Mouse (Mus musculus) gastrocnemius, postnatal 4 days (tissue): ENCODE results near the gene Gabpb2. TPM values are rescaled to one million over a fixed set of nuclear protein-coding genes. Genes with fewer than 3 reads are reported as not detected.
"Not testable (repeated sequence)": the region's sequence is repeated elsewhere in the genome, so short reads cannot be mapped to it uniquely, and the experiment has no call there.

Source experiments
- DNase-seq, 2 experiments: peaks; one replicate each; pipeline ENCODE4 v3.0.0; 2021 to 2022; ENCODE audit warnings: low spot score in 2 of 2, mixed read lengths in 2 of 2
- total RNA-seq, 2 experiments: library from RNA; stranded (reverse); gene quantifications; 2 replicates each; pipeline ENCODE4 v1.2.3; 2021

The Gabpb2 gene
- total RNA-seq, 2 experiments from 2014 or later: 18.0 to 18.8 TPM

DNA sequence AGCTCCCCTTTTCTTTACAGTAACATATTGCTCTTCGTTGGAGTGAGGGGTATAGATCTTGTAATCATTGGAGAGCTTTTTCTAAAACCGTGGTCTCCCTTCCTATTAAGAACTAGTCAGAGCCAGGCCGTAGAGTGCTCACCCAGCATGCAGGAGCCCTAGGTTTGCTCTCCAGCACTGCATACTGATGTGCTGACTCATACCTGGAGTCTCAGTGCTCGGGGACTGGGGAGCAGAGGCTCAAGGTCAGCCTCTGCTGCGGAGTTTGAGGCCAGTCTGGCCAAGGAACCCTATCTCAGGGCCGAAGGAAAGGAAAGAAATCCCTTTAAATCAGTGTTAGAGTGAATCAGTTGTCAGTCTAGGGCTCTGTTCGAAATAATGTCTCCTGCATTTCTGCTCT is 15.1 kb upstream of the Gabpb2 start:
- no peak for DNase-seq

- no peak for DNase-seq
Measured at GRCm38 (mm10) chr3:95231298-95232221, 13.8 kb upstream of the Gabpb2 start, which contains the start of gene Mllt11. Mllt11 (minus strand) TSS chr3:95232171.

DNA sequence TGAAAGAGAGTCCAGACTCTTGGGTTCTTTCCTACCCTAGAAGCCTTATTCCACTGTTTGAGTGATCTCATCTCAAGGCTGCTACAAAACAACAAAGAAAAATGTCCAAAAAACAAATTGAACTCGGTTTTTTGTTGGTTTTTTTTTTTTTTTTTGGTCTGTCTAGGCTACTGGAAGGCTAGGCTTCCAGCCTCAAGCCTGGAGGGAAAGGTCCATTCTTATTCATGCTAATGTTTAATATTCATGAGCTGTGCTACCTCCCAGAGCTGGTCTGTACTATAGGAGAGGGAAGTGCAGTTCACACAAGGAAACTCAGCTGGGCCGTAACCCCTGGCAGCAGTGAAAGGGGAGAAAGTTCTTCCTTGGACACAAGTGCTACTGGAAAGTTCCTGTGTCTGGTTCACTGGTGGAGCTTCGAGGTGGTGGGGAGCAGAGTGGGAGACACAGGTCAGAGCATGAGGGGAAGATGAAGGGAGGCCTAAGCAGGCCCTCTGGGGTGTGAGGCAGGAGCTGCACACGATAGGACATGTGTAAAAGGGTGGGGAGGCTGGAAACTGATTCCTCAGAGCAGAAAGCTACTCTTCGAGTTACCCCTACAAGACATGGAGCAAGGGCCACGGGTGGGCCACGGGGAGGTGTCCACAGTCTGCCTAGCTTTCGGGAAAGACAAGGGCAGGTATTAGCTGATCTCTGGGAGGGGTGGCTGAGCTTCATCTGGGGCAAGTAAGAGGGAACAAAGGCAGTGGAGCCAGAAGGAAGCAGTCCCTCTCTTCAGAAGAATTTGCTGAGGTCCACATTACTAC is 13.0 kb upstream of the Gabpb2 start:
- no peak for DNase-seq

DNA sequence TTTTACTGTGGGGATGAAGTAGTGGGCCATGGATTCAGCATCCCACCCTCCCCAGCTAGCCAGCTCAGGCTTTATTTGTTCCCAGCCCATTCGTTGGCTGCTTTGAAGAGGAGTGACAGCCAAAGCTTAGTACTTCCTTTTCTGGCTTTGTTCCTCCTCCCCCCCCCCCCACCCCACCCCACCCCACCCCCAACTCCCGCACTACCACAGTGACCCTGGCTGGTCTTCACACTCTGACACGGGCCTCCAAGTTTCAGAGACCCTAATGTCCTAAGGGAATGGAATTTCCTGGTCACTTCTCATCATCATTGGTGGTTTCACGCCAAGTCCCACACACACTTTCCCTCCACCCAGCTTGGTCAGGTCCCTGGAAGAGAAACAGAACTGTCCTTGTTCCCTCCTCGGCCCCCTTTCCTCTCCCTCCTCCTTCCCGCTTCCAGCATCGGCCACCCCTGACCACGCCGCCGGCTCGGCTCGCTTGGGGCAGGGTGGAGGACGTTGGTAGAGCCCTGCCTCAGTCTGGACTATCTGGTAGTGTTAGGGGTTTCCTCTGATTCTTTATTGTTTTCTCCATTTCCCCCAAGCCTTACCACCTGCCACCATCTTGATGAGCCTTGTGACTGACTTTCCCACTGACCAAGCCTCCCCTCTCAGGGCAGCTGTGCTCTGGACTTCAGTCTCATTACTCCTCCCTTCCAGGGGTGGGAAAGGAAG is 12.2 kb upstream of the Gabpb2 start:
- peak in 1 of 2 experiments; percentile 58 for DNase-seq

DNA sequence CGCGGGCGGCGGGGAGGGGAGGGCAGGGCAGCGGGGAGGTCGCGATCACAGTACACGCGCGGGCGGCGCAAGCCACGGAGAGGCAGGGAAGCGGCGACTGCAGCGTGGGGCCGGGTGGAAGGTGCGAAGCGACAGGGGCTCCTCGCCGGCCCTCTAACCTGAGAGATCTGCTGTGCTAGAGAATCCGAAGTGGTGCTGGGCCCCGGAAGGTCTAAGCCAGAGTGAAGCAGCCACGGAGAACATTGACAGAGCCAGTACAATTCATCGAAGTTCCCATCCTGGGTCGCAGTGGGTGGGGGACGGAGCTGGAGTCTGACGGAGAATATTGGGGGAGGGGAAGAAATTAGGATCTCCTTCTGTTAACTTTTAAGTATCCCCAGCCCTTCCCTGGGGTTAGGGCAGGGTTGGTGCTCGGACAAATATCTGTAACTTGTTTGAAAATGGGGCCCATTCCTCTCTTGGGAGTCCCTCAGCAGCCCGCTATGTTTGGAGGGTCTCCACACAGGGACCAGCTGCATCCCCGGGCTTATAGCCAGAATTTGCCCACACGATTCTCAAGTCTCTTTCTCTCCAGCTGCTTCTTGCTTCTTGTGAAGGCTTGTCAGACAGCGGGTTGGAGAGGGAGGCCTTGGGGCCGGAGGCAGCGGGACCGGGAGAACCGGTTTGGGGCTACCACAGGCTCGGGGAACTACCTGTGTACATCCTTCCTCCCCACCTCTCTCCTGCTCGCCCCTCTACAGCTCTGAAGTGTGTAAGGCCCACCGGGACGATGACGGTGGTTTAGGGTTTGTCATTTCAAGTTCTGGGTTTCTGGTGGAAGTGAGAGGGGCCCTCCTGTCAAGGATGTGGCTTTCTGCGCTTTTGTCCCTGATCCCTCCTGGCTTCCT is 11.4 kb upstream of the Gabpb2 start:
- DNase-seq: peak in 1 of 2 experiments; percentile 45

GRCm38 (mm10) chr3:95228148-95228893 is 10.6 kb upstream of the Gabpb2 start, which contains the start of gene Cdc42se1:
Cdc42se1 (plus strand) TSS chr3:95228732.
- peak; percentile 77 to 86 for DNase-seq

DNA sequence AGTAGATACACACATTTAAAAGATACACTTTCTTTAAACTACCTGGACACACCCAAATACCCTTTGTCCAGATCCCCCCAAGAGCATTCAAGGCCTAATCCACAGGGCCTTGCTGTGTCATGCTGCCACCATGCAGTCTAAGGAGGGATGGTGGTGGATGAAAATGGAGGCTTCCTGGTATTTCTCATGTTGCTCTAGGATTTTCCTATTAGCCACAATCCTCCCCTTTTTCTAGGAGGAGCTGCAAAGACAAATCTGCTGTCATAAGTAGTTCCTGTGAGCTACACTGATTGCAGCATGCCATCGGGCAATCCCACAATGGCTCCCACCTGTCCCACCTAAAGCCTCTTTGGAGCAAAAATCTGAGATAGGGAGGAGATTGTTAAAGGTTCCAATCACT is 9.5 kb upstream of the Gabpb2 start:
- DNase-seq: no peak

GRCm38 (mm10) chr3:95224295-95224694 is 6.6 kb upstream of the Gabpb2 start:
- DNase-seq: no peak

- DNase-seq: no peak
Measured at GRCm38 (mm10) chr3:95223041-95223440, 5.3 kb upstream of the Gabpb2 start.

GRCm38 (mm10) chr3:95218466-95219137 is 886 bp upstream of the Gabpb2 start:
- DNase-seq: no peak

DNA sequence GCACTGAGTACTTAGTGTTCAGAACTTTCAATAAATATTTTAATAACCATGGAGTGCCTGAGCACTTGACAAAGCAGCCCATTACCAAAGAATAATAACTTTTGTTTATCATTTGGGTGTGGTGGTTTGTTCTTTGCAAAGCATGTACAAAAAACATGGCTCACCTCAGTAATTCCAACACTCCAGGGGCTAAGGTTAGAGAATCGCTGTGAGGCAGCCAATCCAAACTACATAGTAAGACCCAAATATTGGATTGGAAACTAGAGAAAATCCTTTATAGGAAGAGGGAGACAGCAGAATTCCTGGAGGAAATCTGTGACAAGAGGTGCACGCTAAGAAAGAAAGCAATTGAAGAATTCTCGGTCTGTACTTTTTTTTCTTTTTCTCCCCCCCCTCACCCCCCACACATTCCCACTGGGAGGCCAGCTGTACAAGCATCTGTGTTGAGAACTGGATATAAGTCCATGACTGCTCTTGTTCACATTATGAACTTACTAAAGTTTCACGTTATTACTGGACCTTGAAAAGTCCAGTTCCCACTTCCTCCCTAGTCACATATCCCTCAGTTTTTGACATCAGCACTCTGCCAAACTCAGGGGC is 961 bp downstream of the Gabpb2 start:
- DNase-seq: no peak

GRCm38 (mm10) chr3:95213609-95213975 is 4.1 kb downstream of the Gabpb2 start:
- DNase-seq: no peak

GRCm38 (mm10) chr3:95212889-95213608 is 4.7 kb downstream of the Gabpb2 start:
- DNase-seq: not testable (repeated sequence)

DNA sequence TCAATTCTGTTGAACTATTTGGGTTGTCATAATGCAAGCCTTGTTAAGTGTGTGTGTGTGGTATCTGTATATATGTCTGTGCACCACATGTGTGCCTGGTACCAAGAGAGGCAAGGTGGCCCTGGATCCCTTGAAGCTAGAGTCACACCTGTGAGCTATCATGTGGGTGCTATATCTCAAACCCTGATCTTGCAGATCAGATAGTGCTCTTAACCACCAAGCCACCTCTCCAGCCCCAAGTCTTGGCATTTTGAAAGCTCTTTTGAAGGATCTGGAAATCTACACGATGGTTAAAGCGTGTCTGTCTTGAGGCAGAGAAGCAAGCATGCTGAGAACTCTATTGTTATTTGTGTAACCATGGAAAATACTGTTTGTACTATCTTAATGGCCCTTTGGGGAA is 7.1 kb downstream of the Gabpb2 start:
- DNase-seq: no peak

GRCm38 (mm10) chr3:95208286-95208685 is 9.4 kb downstream of the Gabpb2 start:
- no peak for DNase-seq

DNA sequence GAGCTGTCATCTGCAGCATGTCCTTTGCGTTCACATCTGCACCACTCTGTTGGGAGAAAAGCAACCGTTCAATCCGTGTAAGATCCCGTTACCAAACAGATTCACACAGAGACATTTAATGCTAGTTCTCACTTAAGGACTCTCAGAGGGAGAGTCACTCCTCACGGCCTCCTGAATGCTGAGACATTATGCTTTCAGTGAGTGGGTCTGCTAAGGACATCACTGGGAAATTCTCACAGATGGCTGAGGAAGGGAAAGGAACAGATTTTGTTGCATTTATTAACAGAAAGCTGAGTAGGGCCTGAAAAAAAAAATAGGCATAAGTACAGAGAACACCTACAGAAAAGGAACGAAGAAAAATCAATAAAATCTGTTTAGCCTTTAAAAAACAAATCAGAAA is 13.8 kb downstream of the Gabpb2 start:
- DNase-seq: no peak

DNA sequence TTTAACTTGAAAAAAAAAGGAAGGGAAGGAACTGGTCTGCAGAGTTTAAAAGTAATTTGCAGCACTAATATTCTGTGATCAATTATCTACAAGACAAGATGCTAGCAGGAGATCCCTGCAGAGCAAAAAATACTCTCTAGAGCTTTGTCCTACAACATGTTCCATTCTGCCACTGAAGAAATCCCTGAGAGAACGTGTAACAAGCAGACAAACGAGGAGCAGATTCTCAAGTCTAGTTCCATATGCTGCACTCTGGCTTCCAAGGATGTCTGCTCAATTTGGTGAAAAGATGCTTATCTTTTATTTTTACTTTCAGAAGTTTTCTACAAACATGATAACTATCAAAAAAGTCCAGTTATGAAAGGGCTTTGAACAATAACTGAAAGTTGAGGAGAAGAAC is 17.2 kb downstream of the Gabpb2 start:
- no peak for DNase-seq

GRCm38 (mm10) chr3:95200132-95200531 is 17.6 kb downstream of the Gabpb2 start:
- no peak for DNase-seq
